Mouse (Mus musculus) lung, embryonic 15.5 days (tissue): Measurements from ENCODE around the gene Rprml. TPM values are rescaled to one million over a fixed set of nuclear protein-coding genes. Genes with fewer than 3 reads are reported as not detected.

ENCODE experiments used
- ATAC-seq: fragments of 200-750 bp; cut with Nextera tagmentation; 2 replicates; pipeline ENCODE4 v1.8.0; 2017; ENCODE audit warnings: moderate number of reproducible peaks, borderline replicate concordance; ENCODE audit not compliant: low FRiP score, low TSS enrichment; ENCODE audit errors: extremely low read depth
- H3K27ac ChIP-seq: fragments of 300-500 bp; sonication (generic); 2 replicates; pipeline ENCODE4 v1.5.1; 2015; ENCODE audit warnings: moderate library complexity, mild to moderate bottlenecking, inconsistent platforms
- H3K27me3 ChIP-seq: fragments of 300-500 bp; sonication (generic); 2 replicates; pipeline ENCODE4 v1.6.1; 2015; ENCODE audit warnings: inconsistent platforms
- H3K36me3 ChIP-seq: fragments of 300-500 bp; sonication (generic); 2 replicates; pipeline ENCODE4 v1.6.1; 2015; ENCODE audit warnings: inconsistent platforms
- H3K4me1 ChIP-seq: fragments of 300-500 bp; sonication (generic); 2 replicates; pipeline ENCODE4 v1.6.1; 2015; ENCODE audit warnings: inconsistent platforms
- H3K4me2 ChIP-seq: fragments of 300-500 bp; sonication (generic); 2 replicates; pipeline ENCODE4 v1.6.1; 2015; ENCODE audit warnings: inconsistent platforms, mild to moderate bottlenecking, moderate library complexity
- H3K4me3 ChIP-seq: fragments of 300-500 bp; sonication (generic); 2 replicates; pipeline ENCODE4 v1.5.1; 2015; ENCODE audit warnings: mild to moderate bottlenecking, inconsistent platforms
- H3K9ac ChIP-seq: fragments of 300-500 bp; sonication (generic); 2 replicates; pipeline ENCODE4 v1.6.1; 2015; ENCODE audit warnings: inconsistent platforms
- H3K9me3 ChIP-seq: fragments of 300-500 bp; sonication (generic); 2 replicates; pipeline ENCODE4 v1.6.1; 2016; ENCODE audit warnings: inconsistent platforms
- WGBS: fragments of 180-500 bp; shearing (Covaris S2); methylation state at CpG from one replicate; pipeline ENCODE4 v1.1.7; 2015; 5-methylcytosine and 5-hydroxymethylcytosine counted together
- polyA plus RNA-seq: library from polyadenylated mRNA; unstranded; fragments of >200 nt; fragmentation: Nextera tagmentation; extraction: Ambion mirVana; gene quantifications from 2 replicates; pipeline ENCODE4 v1.2.1, GENCODE M21; 2015

The Rprml gene
- polyA plus RNA-seq, 1 experiment from 2014 or later: not detected

DNA sequence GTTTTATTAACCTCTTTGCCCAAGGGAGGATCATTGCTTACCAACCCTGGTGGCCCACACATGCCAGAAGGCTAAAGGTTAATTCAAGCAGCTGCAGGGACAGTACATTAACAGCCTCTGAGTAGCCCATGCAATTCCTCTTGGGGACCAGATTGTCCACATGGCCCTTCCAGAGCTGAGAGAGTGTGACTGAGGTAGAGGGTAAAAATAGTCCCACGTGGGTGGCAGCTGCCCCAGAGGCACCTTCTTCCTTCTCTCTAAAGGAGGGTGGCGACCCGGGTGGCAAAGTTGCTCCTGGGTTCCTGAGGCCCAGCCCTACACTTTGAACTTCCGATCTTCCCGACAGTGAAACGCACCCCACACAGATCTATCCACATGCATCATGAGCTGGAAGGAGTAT, 3.1 kb upstream of the Rprml start:
- Histone ChIP-seq H3K9ac (no peak overlapping the region), H3K4me3 (no peak overlapping the region), H3K36me3 (no peaks in the 10 kb centered on the region), H3K4me1 (peaks cover 13% of the 10 kb centered on the region), H3K27me3 (peaks cover 56% of the 10 kb centered on the region), H3K9me3 (no peaks in the 10 kb centered on the region; the same call in 1 of the 2 replicates), H3K27ac (no peak overlapping the region), H3K4me2 (no peak overlapping the region)
- ATAC-seq: no peak
- WGBS: 75% methylated on average over 6 of the region's 6 CpGs

DNA sequence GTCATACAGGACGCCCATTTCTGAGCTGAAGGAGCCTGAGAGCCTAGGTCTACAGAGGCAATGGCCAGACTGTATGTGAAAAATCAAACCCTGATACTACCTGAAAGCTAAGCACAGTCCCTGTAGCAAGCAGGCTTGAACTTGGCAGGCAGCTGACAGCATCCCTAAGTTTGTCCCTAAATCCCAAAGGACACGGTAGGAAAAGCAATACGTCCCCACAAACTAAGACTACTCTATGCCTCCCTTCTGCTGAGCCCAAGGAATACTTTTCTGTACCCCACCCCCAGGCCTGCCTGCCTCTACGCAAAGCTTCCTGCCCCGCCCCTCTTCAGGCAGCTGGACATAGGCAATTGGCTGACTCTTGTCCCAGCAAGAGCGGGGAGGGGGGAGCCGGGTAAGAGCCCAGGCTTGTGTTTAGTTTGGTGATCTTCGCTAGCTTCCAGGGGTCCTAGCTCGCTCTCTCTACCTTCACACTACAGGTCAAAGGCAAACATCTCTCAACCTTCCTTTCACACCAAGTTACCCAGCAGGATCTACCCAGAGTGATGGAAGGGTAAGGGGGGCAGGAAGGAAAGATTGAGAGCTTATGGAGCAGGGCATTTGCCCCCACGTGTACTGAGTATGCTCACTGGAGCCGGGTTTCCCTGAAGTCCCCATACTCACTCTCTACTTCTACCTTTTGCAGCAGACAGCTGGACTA, 1.3 kb upstream of the Rprml start:
- Histone ChIP-seq H3K4me1 (peaks cover 13% of the 10 kb centered on the region), H3K9ac (no peak overlapping the region), H3K36me3 (no peaks in the 10 kb centered on the region), H3K27me3 (peaks cover 72% of the 10 kb centered on the region), H3K27ac (no peak overlapping the region), H3K9me3 (no peaks in the 10 kb centered on the region; the same call in 1 of the 2 replicates), H3K4me3 (no peak overlapping the region), H3K4me2 (no peak overlapping the region)
- WGBS: 9% methylated on average over 11 of the region's 11 CpGs
- no peak for ATAC-seq

DNA sequence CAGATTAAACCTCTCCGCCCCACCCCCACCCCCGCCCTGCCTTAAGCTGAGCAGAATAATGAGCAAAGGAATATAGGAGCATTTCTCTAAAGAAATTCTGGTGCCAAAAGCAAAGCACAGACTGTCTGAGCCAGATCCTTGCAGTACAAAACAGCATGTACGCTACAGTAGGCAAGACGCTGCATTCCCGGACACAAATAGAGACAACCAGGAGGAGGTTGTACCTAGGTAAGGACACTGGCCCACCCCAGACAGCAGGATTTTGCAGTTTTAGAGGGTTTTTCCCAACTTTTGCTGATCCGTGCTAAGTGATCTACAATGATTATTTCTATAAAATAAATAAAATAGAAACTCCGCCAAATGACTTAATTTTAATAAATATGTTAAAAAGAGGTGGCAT, 714 bp upstream of the Rprml start:
- WGBS: 24% methylated on average over 7 of the region's 7 CpGs
- H3K4me2 ChIP-seq: no peak overlapping the region

DNA sequence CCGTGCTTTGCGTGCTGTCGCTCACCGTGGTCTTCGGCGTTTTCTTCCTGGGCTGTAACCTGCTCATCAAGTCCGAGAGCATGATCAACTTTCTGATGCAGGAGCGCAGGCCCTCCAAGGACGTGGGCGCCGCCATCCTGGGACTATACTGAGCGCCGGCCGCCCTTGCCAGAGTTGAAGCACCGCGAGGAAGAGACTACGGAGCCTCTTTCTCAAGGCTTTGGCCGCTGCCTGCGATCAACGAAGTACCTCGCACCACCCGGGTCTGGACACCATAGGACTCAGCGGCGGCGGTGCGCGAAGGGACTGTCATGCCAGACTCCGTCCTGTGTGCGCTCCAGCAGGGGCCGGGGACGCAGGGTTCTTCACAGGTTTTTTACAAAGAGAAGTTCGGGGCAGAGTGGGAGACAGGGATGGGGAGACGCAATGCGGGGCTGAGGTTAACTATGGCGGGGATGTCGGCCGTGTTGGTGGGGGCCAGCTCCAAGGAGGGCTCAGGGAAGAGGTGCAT, 668 bp downstream of the Rprml start:
- H3K4me3 ChIP-seq: peak overlapping the region; percentile 35
- 2% methylated on average over 37 of the region's 37 CpGs for WGBS
- peaks cover 13% of the 10 kb centered on the region for H3K4me1 ChIP-seq
- H3K4me2 ChIP-seq: peak overlapping the region; percentile 55
- no peaks in the 10 kb centered on the region for H3K9me3 ChIP-seq
- no peaks in the 10 kb centered on the region for H3K36me3 ChIP-seq
- H3K27me3 ChIP-seq: peaks cover 90% of the 10 kb centered on the region
- H3K27ac ChIP-seq: no peak overlapping the region
- H3K9ac ChIP-seq: no peak overlapping the region
- ATAC-seq: no peak

More for the DNA sequence above, 714 bp upstream of the Rprml start:
- peaks cover 13% of the 10 kb centered on the region for H3K4me1 ChIP-seq
- H3K36me3 ChIP-seq: no peaks in the 10 kb centered on the region
- no peak overlapping the region for H3K27ac ChIP-seq
- no peak for ATAC-seq
- H3K27me3 ChIP-seq: peaks cover 78% of the 10 kb centered on the region
- no peak overlapping the region for H3K4me3 ChIP-seq
- H3K9me3 ChIP-seq: no peaks in the 10 kb centered on the region; the same call in 1 of the 2 replicates
- H3K9ac ChIP-seq: no peak overlapping the region

DNA sequence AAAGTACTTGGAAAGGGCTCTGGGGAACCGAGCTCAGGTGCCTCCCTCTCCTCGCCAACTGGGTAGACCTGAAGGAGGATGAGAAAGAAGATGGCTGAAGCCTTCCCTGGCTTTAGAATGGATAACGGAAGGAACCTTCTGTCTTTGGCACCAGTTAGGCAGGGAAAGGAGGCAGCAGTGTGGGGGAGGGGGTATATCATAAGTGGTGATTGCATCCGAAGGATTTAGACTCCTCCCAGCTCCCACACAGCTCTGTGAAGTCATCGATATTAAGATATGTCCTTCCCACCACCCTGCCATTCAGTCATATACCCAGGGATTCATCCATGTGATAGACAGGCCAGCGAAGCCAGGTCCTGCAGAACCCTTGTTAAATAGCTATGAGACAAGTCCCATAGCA, 2.1 kb downstream of the Rprml start:
- no peak overlapping the region for H3K4me3 ChIP-seq
- H3K4me1 ChIP-seq: peaks cover 13% of the 10 kb centered on the region
- H3K27me3 ChIP-seq: peaks cover 94% of the 10 kb centered on the region
- no peaks in the 10 kb centered on the region for H3K9me3 ChIP-seq
- no peak for ATAC-seq
- no peak overlapping the region for H3K27ac ChIP-seq
- H3K4me2 ChIP-seq: no peak overlapping the region
- 77% methylated on average over 6 of the region's 6 CpGs for WGBS
- H3K9ac ChIP-seq: no peak overlapping the region
- no peaks in the 10 kb centered on the region for H3K36me3 ChIP-seq

DNA sequence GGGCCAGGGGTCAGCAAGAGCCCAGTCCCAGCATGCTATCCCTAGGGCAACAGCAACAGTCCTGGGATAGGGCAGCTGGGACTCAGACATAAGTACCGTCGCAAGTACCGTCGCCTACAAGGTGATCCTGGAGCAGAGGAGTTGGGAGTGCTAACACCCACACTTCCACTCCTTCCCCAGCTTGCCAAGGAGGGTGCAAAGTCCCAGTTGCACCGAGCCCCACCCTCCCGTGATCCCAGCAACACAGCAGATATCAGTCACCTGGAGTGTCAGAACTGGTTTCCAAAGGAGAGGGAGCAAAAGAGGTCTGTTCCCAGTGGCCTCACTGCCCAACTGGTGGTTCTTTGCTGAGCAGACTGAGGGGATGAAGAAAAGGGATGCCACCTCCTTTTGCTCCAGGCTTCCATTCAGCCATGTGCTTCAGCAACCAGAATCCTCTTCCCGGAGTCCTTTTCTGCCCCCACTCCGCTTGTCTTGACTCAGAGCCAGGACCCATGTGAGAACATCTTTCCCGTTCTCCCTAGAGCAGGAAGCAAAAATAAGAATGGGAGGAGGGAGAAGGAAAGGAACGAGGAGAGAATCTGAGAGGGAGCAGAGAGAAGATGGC, 4.1 kb downstream of the Rprml start:
- Histone ChIP-seq H3K27ac (no peak overlapping the region), H3K9ac (no peak overlapping the region), H3K27me3 (peaks cover 73% of the 10 kb centered on the region), H3K4me3 (no peak overlapping the region), H3K4me1 (peaks cover 13% of the 10 kb centered on the region), H3K9me3 (no peaks in the 10 kb centered on the region), H3K36me3 (no peaks in the 10 kb centered on the region), H3K4me2 (no peak overlapping the region)
- no peak for ATAC-seq
- WGBS: 55% methylated on average over 10 of the region's 10 CpGs

DNA sequence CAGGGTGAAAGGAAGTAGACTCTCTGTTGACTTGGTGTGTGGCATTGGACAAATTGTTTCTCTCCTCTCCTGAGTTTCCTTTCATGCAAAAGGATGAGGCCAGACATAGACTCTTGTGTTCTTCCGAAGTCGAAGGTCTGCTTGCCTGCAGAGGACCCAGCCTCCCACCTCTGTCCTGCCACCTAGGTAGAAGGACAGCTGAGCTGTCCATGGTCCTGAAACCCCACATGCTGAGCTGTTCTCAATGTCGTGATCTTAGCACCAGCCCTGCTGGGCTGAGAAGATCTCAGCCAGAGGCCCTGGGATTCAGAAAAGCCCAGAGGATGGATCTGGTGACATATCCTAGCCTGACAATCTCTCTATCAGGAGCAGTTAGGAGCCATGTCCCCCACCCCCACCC, 7.2 kb downstream of the Rprml start:
- no peaks in the 10 kb centered on the region for H3K36me3 ChIP-seq
- H3K27ac ChIP-seq: no peak overlapping the region
- H3K4me2 ChIP-seq: no peak overlapping the region
- H3K4me1 ChIP-seq: no peaks in the 10 kb centered on the region
- ATAC-seq: no peak
- H3K9ac ChIP-seq: no peak overlapping the region
- 7% methylated on average over 3 of the region's 3 CpGs for whole genome bisulfite sequencing
- H3K4me3 ChIP-seq: no peak overlapping the region
- peaks cover 43% of the 10 kb centered on the region for H3K27me3 ChIP-seq
- no peaks in the 10 kb centered on the region for H3K9me3 ChIP-seq

DNA sequence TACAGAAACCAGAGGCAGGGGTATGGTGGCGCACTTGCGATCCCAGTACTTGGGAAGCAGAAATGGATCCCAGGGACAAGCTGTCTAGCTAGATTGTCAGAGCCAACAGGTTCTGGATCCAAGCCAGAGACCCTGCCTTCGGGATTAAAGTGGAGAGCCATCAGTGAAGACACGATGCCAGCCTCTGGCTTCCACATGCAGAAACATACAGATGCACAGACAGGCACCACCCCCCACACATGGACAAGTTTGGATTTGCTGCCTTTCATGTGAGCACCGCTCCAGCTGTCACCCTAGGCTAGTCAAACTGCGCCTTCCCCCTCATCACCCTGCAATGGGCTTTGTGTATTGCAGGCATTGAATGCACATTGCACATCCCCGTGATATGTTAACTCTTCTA, 8.8 kb downstream of the Rprml start:
- WGBS: 84% methylated on average over 7 of the region's 7 CpGs
- Histone ChIP-seq H3K36me3 (no peaks in the 10 kb centered on the region), H3K9me3 (no peaks in the 10 kb centered on the region), H3K27ac (no peak overlapping the region), H3K9ac (no peak overlapping the region), H3K4me1 (no peaks in the 10 kb centered on the region), H3K4me2 (no peak overlapping the region), H3K4me3 (no peak overlapping the region), H3K27me3 (peaks cover 26% of the 10 kb centered on the region)
- ATAC-seq: no peak

DNA sequence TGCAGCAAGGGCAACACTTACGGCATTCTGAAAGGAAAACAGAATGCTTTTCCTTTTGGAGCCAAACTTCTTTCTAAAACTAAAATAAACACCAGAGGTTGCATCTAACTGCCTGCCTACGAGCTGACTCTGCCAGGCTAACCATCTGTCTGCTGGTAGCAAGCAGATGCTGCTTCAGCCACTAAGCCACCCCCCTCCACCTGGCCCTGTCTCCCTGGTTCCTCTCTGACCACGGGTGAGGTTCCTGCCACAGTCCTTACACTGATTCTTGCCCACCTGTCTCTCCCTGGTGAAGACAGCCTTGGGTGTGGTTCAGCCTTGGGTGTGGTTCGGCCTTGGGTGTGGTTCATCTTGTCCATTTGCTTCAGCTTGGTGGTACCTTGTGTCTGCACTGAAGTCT, 12.5 kb downstream of the Rprml start:
- Histone ChIP-seq H3K9me3 (no peaks in the 10 kb centered on the region), H3K4me2 (no peak overlapping the region), H3K27ac (no peak overlapping the region), H3K27me3 (no peaks in the 10 kb centered on the region), H3K9ac (no peak overlapping the region), H3K4me3 (no peak overlapping the region), H3K4me1 (no peaks in the 10 kb centered on the region), H3K36me3 (no peaks in the 10 kb centered on the region)
- no peak for ATAC-seq
- 59% methylated on average over 4 of the region's 4 CpGs for WGBS

DNA sequence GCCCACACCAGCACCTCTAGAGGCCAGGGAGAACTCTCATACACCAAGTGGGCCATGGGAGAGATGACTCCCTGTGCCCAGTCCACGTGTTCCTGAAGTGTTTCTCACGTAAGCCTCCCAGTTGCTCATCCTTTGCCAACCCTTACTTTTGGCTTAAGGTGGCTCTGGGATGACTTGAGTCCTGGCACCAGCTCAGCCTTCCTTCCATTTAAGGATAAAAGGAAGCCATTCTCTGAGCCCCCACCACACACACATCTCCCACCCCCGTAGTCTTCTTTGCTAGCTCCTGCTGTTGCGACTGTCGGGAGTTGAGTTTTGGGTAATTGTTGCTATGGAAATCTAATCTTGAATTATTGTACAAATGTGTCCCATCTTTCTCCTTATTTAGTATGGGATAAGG, 13.2 kb downstream of the Rprml start:
- Histone ChIP-seq H3K9me3 (no peaks in the 10 kb centered on the region), H3K27ac (no peak overlapping the region), H3K4me1 (no peaks in the 10 kb centered on the region), H3K4me3 (no peak overlapping the region), H3K4me2 (no peak overlapping the region), H3K36me3 (no peaks in the 10 kb centered on the region), H3K9ac (no peak overlapping the region), H3K27me3 (no peaks in the 10 kb centered on the region)
- no peak for ATAC-seq
- 75% methylated on average over 5 of the region's 5 CpGs for WGBS

DNA sequence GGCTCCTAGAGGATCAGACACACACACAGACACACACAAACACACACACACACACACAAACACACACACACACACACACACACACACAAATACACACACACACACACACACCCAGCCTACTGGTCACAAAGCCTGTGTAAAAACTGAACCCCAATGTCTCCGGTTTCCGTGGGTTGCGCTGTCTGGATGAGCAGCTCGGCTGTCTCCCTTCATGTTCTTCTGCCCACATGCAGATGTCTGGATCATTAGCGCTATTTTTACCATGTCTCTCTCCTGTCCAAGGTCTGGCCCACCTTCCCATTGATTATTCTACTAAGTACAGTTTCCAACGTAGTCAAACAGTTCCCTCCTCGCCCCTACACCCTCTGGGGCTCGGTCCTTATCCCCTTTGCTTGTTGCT, 13.7 kb downstream of the Rprml start:
- no peaks in the 10 kb centered on the region for H3K36me3 ChIP-seq
- H3K4me3 ChIP-seq: no peak overlapping the region
- no peaks in the 10 kb centered on the region for H3K27me3 ChIP-seq
- WGBS: 84% methylated on average over 8 of the region's 8 CpGs
- ATAC-seq: no peak
- no peak overlapping the region for H3K4me2 ChIP-seq
- no peaks in the 10 kb centered on the region for H3K9me3 ChIP-seq
- no peaks in the 10 kb centered on the region for H3K4me1 ChIP-seq
- no peak overlapping the region for H3K9ac ChIP-seq
- no peak overlapping the region for H3K27ac ChIP-seq

DNA sequence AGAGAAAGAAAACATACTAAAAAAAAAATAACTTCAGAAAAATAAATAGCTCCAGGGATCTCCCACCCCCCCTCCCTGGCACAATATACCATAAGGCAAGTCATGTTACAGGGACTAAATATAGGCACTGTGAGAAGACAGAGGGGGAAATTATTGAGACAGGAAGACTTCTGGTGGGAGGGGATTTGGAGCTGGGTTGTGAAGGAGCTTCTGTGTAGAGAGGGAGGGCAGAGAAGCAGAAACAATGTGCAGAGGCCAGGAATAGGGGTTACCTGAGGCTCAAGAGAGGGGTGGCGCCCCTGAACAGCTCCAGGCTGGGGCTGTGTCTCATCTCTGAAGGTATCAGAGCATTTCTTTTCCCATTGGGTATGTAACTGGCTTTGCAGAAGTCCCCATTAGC, 16.3 kb downstream of the Rprml start:
- Histone ChIP-seq H3K4me2 (no peak overlapping the region), H3K27ac (no peak overlapping the region), H3K27me3 (no peaks in the 10 kb centered on the region), H3K4me3 (no peak overlapping the region), H3K4me1 (no peaks in the 10 kb centered on the region), H3K36me3 (no peaks in the 10 kb centered on the region), H3K9ac (no peak overlapping the region), H3K9me3 (no peaks in the 10 kb centered on the region)
- WGBS: 38% methylated on average over 1 of the region's 1 CpGs
- no peak for ATAC-seq
